Mouse (Mus musculus) right cerebral cortex, postnatal 25 days (tissue): ENCODE data around the gene Maats1.

Source experiments
- DNase-seq: peaks from one replicate; pipeline ENCODE4 v3.0.0; 2022

Maats1 gene

GRCm38 (mm10) chr16:38370633-38371374, 28.9 kb upstream of the Maats1 start:
- no peak for DNase-seq

DNA sequence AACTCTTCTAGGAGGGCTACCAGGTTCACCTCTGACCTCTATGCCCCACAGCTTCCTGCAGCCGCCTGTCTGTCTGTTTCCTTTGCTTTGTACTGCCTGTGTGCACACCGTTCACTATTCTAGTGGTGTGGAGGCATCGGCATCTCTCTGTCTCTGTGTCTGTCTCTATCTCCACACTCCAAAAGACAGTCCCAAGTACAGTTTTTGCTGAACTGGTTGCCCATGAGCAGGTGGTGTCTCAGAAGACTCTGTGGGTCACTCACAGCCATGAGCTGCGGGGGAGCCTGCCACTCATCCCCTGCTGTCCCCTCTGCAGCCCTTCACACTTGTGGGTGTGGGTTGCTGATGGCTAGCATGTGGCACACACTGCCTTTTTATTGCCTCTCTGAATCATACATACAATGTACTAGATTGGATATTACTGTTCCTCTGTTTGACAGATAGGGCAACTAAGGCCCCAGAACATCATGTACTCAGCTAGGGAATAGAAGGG, 28.1 kb upstream of the Maats1 start:
- DNase-seq: no peak

- no peak for DNase-seq
These were observed 27.5 kb upstream of the Maats1 start for GRCm38 (mm10) chr16:38369431-38369830.

DNA sequence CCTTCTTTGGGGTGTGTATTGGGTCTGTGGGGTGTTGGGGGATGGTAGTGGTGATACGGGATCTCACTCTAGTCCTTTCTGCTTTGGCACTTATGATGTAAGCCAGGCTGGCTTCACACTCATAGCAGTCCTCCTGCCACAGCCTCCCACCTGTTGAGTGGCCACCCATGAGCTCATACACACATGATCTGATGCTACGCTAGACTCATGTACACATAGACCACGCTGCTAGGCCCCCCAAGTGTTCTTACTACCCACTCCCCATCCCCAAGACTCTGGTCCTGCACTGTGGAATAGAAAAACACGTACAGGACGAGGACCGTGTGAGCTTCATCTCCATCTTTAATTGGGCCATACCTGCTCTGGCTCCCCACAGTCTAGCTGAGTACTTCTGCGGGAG, 27.1 kb upstream of the Maats1 start:
- no peak for DNase-seq

- peak; percentile 69 for DNase-seq
These were observed 26.4 kb upstream of the Maats1 start for GRCm38 (mm10) chr16:38368336-38368735.

DNA sequence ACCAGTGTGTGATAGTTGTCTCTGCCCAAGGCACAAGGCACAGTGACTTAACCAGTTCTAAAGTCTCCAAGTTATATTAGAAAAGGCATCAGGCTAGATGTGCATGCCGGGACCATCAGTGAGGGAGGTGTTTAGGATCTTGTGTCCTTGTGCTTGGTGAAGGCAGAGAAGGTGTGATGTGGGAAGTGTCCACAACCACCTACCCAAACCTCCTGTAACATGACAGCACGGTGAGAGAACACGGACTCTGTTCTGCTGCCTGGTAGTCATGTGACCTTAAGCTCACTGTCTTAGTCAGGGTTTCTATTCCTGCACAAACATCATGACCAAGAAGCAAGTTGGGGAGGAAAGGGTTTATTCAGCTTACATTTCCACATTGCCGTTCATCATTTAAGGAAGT, 24.3 kb upstream of the Maats1 start:
- DNase-seq: no peak

GRCm38 (mm10) chr16:38365390-38365789, 23.4 kb upstream of the Maats1 start:
- peak; percentile 20 for DNase-seq

- no peak for DNase-seq
These were observed 21.7 kb upstream of the Maats1 start for GRCm38 (mm10) chr16:38363657-38364056.

DNA sequence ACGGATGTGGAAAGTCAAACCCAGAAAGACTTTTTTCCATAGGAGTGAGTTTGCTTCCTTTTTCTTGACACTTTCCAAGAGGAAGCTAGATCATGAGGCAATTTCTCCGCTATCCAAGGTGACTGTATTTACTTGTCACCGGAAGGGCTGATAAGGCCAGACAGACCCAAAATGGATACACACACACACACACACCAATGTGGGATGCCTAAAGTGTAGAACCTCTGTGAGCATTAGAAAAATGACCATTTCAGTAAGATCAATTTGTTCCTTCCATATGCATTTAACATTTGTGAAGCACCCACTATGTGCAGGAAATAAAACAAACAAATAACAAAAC, 21.3 kb upstream of the Maats1 start:
- no peak for DNase-seq

GRCm38 (mm10) chr16:38362493-38363255, 20.7 kb upstream of the Maats1 start:
- DNase-seq: no peak

- no peak for DNase-seq
These were observed 20.0 kb upstream of the Maats1 start, which contains the start of gene Popdc2 for GRCm38 (mm10) chr16:38361933-38362332. Popdc2 (plus strand) TSS chr16:38362209.

DNA sequence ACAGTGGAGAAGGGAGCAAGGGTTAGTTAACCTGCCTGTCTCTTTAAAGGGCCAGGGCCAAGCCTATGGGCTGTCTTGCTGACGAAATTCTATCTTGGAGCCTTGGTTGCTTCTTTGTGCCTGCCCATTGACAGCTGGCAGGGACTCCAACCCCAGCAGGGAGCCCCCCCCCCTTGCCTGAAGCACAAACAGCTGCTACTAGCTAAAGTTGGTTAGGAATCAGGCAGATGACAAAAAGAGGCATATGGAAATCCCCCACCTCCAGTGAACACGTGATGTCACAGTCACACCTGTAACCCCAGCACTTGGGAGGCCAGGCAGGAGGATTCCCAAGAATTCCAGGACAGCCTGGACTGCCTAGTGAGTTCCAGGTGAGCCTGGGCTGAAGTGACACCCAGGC, 18.4 kb upstream of the Maats1 start:
- DNase-seq: no peak

DNA sequence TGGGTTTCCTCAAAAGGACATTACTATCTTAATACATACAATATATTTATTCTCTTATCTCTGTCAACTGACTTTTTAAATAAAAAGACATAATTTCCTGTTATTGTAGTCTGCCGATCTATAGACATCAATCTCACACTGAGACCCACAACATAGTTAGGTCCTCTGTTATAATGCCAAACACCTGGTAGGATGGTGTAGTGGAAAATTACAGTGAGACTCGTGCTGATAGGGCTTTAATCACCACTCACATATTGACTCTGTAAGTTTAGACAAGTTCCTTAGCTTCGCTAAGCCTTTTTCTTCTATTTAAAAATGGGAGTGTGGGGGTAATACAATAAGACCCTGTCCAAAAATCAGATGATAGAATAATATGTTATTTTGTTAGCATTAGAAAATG, 17.9 kb upstream of the Maats1 start:
- no peak for DNase-seq

DNA sequence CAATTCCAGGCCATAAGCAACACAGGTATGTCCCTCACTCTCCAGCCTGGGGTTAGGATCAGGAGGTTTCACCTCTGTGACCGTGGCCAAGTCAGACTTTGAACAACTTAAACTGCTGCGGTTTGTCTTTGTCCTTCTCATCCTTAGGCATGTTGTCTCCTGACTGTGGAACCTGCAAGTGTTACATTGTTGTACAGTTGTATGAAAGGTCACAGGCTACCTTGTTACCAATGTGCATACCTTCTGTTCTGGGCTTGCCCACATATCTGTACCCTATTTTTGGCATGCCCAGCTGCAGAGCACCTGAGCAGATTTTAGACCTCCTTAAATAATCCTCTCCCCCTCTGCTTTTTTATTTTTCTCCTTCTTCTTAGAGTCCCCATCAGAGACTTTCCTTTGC, 17.3 kb upstream of the Maats1 start:
- DNase-seq: no peak

DNA sequence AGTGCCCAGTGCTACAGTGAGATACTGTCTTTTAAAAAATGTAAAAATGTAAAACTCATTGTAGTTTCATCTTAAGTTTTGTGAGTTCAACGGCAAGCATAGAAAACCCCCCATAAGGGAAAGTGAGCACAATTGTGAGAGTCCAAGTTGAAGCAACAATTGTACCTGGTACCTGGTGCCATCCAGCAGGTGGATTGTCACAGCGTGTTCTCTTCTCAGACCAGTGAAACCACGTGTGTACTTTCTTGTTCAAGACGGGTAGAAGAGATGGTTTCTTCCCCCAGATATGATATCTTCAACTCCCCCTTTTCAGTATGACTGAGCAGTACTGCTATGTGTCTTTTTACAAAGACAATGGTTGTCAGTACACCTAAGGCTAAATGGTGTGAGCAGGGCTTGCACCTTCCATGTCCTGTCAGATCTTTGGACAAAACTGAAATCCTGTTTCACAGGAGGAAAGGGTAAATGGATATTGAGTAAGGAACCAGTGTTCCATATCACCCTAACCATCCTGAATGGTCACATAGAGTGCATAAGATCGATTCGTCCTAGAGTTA, 16.4 kb upstream of the Maats1 start:
- DNase-seq: no peak

DNA sequence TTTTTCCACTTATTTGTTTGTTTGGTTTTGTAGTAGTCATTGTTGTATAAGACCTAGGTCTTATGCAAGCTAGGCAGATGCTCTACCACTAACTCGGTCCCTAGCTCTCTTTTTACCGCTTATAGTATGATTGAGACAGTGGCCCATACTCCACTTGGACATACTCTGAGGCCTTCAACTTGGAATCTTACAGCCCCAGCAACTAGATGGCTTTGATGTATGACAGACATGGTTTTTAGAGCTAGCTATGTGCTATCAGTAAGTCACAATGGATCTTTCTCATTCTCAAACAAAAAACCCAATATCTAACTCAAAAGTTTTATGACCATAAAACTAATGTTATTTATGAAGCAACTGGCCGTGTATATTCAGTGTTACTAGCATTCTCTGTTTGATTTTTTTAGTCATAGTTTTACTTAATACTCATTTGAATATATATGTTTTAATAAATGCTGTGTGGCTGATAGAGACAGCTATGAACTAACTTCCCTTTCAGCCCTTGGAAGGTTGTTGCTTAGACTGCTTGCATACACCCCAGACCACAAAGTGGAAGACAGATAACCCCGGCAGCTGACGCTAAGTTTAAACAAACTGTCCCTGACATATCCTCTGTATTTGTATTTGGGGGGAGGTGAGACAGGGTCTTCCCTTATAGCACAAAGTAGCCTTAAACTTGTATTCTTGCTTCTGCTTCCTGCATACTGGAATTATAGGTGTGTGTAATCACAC, 12.4 kb upstream of the Maats1 start:
- DNase-seq: no peak

GRCm38 (mm10) chr16:38353642-38354041, 11.7 kb upstream of the Maats1 start:
- DNase-seq: no peak

GRCm38 (mm10) chr16:38352851-38353250, 10.9 kb upstream of the Maats1 start:
- DNase-seq: no peak

DNA sequence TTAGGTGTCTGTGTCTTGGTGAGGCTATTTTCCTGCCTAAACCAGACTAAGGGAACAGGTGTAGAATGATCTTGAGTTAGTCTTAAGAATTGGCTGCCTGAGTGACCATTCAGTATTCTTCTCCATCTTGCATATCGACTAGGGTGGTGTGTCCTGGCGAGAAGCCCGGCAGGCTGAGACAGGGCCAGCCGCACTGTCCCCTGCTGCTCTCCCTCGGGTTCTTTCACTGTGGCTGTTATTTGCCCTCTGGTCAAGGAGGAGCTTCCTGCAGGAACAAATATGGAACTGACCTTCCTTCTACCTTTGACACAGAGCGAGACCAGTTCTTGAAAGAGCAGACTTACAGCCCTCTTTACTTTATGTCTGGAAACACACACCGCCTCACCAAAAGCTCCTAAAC, 10.1 kb upstream of the Maats1 start:
- DNase-seq: no peak

GRCm38 (mm10) chr16:38350939-38351338, 9.0 kb upstream of the Maats1 start:
- DNase-seq: no peak

GRCm38 (mm10) chr16:38350361-38350855, 8.5 kb upstream of the Maats1 start:
- DNase-seq: no peak

DNA sequence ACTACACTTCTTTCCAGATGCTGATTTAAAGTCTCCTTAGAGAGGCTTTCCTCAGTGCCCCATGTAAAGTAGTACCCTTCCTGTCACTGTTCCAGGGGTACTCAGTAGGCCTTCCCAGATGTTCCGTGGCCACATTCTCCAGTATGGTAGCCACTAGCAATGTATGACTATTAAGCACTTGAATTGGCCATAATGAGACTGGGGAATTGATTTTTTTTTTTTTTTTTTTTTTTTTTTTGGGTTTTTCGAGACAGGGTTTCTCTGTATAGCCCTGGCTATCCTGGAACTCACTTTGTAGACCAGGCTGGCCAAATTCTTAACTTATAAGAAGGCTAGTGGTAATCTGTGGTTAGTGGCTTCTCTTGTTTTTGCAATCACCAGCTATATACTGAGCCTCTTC, 7.9 kb upstream of the Maats1 start:
- no peak for DNase-seq

- DNase-seq: no peak
These were observed 6.3 kb upstream of the Maats1 start for GRCm38 (mm10) chr16:38348217-38348761.
